Mouse (Mus musculus): ENCODE measurements around the gene Calhm2. TPM values are rescaled to one million over a fixed set of nuclear protein-coding genes. Genes with fewer than 3 reads are reported as not detected.
A peak's percentile ranks its signal among the peaks of the same experiment; 100 is the strongest.

Calhm2 gene
- total RNA-seq (2014; rRNA removed; ENCODE audit: low replicate concordance) (2.4 and 6.8 TPM in 2 replicates), polyA plus RNA-seq (2015; fragmentation: Nextera tagmentation; extraction: Ambion mirVana) (3.1 and 3.5 TPM in 2 replicates)

GRCm38 (mm10) chr19:47137771-47138421 lies at the start of gene Calhm2:
Calhm2 (minus strand) TSS chr19:47138294.
- peak within 1 kb of the TSS; percentile 44 for H3K4me3 ChIP-seq (ENCODE audit: low read depth, low read length)
- 0 out of 2 replicates have a peak, but pooled peaks cover 7% of the 10 kb centered on the region for H3K27me3 ChIP-seq (ENCODE audit: control insufficient read depth, insufficient read depth, low read length)
- no peak for TF ChIP-seq CTCF (IDR thresholded peaks at IDR 0.05; ENCODE audit: low read depth)
- no peak for TF ChIP-seq EP300 (IDR thresholded peaks at IDR 0.05; ENCODE audit: low read depth)
- no peaks in the 10 kb centered on the region for H3K9me3 ChIP-seq (replicated peaks; ENCODE audit: control insufficient read depth, low read length)
- DNase-seq (ENCODE audit: low spot score): peak; percentile 74
- 4% methylated on average over 28 of the region's 28 CpGs for WGBS
- peak; percentile 78 for ATAC-seq (ENCODE audit: insufficient read depth, low read depth)
- peak within 1 kb of the TSS; percentile 78 for H3K27ac ChIP-seq (ENCODE audit: low read depth)
- H3K4me2 ChIP-seq (ENCODE audit: low read depth, low read length): peak within 1 kb of the TSS; percentile 67
- peaks cover 12% of the 10 kb centered on the region for H3K36me3 ChIP-seq (replicated peaks; ENCODE audit: control insufficient read depth, insufficient read depth, low read length)
- peak within 1 kb of the TSS; percentile 55 for H3K9ac ChIP-seq (replicated peaks; ENCODE audit: low read depth, low read length)
- H3K4me1 ChIP-seq (ENCODE audit: control insufficient read depth, insufficient read depth): peaks cover 14% of the 10 kb centered on the region

DNA sequence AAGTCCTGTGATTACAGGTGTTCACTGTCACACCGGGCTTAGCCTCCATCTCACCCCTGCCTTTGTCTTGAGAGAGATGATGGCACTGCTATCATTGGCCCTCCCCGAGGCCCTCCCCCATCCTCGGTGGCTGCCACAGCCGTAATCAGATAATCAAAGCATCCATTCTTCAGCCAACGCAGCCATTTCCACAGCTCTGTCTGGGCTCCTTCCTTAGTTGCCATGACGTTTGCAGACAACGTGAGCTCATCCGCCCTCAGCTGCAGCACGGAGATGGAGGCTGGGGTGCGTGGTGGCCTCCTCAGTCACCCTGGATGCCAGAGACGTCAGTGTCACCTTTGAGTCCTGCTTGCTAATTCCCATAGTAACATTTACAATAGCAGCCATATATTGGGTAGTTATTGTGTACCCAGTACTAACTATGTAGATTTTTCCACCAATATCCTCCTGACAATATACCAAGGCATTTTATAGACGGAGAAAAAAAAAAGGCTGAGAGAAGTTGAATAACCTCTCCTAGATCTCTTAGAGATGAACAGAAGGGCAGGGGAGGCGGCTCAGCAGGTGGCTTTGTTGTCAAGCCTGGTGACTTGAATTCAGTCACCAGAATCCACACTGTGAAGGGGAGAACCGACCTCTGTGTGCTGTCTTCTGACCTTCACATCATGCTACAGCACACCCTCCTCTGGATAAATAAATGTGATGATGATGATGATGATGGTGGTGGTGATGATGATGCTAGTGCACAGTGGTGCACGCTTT lies 48.6 kb upstream of the Calhm2 start:
- no peaks in the 10 kb centered on the region for H3K4me1 ChIP-seq (ENCODE audit: control insufficient read depth, insufficient read depth)
- 42% methylated on average over 15 of the region's 15 CpGs for WGBS
- H3K27me3 ChIP-seq (ENCODE audit: control insufficient read depth, insufficient read depth, low read length): peaks cover 6% of the 10 kb centered on the region; the same call in 1 of the 2 replicates
- no peaks in the 10 kb centered on the region for H3K36me3 ChIP-seq (replicated peaks; ENCODE audit: control insufficient read depth, insufficient read depth, low read length)
- no peak overlapping the region for H3K4me2 ChIP-seq (ENCODE audit: low read depth, low read length)
- H3K4me3 ChIP-seq (ENCODE audit: low read depth, low read length): no peak overlapping the region
- DNase-seq (ENCODE audit: low spot score): no peak
- TF ChIP-seq EP300 (IDR thresholded peaks at IDR 0.05; ENCODE audit: low read depth): no peak
- no peak for TF ChIP-seq CTCF (IDR thresholded peaks at IDR 0.05; ENCODE audit: low read depth)
- H3K9me3 ChIP-seq (replicated peaks; ENCODE audit: control insufficient read depth, low read length): 0 out of 2 replicates have a peak, but pooled peaks cover 1% of the 10 kb centered on the region
- H3K9ac ChIP-seq (replicated peaks; ENCODE audit: low read depth, low read length): no peak overlapping the region
- ATAC-seq (ENCODE audit: insufficient read depth, low read depth): no peak
- H3K27ac ChIP-seq (ENCODE audit: low read depth): no peak overlapping the region

DNA sequence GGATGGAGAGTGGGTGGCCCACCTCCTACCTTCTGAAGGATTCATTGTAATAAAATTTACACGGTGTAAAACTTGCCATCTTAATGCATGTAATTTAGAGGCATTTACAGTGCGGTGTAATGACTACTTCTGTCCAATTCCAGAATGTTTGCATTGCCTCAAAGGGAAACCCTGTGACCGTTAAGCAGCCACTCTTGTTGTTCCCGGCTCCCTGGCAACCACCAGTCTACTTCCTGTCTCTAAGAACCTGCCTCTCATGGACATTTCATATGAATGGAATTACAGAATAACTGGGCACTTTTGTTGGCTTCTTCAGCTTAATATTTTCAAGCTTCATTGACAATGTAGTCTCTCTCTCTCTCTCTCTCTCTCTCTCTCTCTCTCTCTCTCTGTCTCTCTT lies 46.6 kb upstream of the Calhm2 start:
- Histone ChIP-seq H3K4me1 (ENCODE audit: control insufficient read depth, insufficient read depth) (no peaks in the 10 kb centered on the region), H3K9ac (replicated peaks; ENCODE audit: low read depth, low read length) (no peak overlapping the region), H3K36me3 (replicated peaks; ENCODE audit: control insufficient read depth, insufficient read depth, low read length) (no peaks in the 10 kb centered on the region), H3K27ac (ENCODE audit: low read depth) (no peak overlapping the region), H3K9me3 (replicated peaks; ENCODE audit: control insufficient read depth, low read length) (0 out of 2 replicates have a peak, but pooled peaks cover 4% of the 10 kb centered on the region), H3K4me3 (ENCODE audit: low read depth, low read length) (no peak overlapping the region), H3K27me3 (ENCODE audit: control insufficient read depth, insufficient read depth, low read length) (peaks cover 24% of the 10 kb centered on the region), H3K4me2 (ENCODE audit: low read depth, low read length) (no peak overlapping the region)
- ATAC-seq (ENCODE audit: insufficient read depth, low read depth): no peak
- TF ChIP-seq EP300 (IDR thresholded peaks at IDR 0.05; ENCODE audit: low read depth): no peak
- no peak for TF ChIP-seq CTCF (IDR thresholded peaks at IDR 0.05; ENCODE audit: low read depth)
- 60% methylated on average over 4 of the region's 4 CpGs for WGBS
- peak; percentile 21 for DNase-seq (ENCODE audit: low spot score)

GRCm38 (mm10) chr19:47184221-47184620 lies 46.1 kb upstream of the Calhm2 start:
- H3K36me3 ChIP-seq (replicated peaks; ENCODE audit: control insufficient read depth, insufficient read depth, low read length): no peaks in the 10 kb centered on the region
- WGBS: 64% methylated on average over 8 of the region's 8 CpGs
- H3K4me3 ChIP-seq (ENCODE audit: low read depth, low read length): no peak overlapping the region
- DNase-seq (ENCODE audit: low spot score) (no peak), ATAC-seq (ENCODE audit: insufficient read depth, low read depth) (no peak)
- no peak overlapping the region for H3K9ac ChIP-seq (replicated peaks; ENCODE audit: low read depth, low read length)
- H3K27ac ChIP-seq (ENCODE audit: low read depth): no peak overlapping the region
- TF ChIP-seq EP300 (IDR thresholded peaks at IDR 0.05; ENCODE audit: low read depth) (no peak), CTCF (IDR thresholded peaks at IDR 0.05; ENCODE audit: low read depth) (no peak)
- H3K4me2 ChIP-seq (ENCODE audit: low read depth, low read length): no peak overlapping the region
- peaks cover 29% of the 10 kb centered on the region for H3K27me3 ChIP-seq (ENCODE audit: control insufficient read depth, insufficient read depth, low read length)
- 0 out of 2 replicates have a peak, but pooled peaks cover 4% of the 10 kb centered on the region for H3K9me3 ChIP-seq (replicated peaks; ENCODE audit: control insufficient read depth, low read length)
- no peaks in the 10 kb centered on the region for H3K4me1 ChIP-seq (ENCODE audit: control insufficient read depth, insufficient read depth)

DNA sequence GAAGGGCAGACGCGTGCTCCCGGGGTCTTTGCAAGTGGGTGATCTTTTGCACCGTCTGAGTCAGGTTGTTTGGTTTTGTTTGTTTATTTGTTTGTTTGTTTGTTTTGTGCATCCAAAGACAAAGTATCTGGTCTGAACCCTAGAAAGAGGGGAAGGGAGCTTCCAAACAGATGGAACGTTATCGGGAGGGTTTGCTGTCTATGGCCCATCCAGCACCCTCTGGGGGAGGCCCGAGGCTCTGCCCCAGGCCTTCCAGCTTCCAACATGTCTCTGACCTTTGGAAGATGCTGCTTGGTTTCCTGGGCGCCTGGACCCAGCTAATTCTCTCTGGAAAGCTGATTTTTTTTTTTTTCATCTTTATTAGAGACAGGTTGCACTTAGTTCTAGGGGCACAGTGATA lies 41.9 kb upstream of the Calhm2 start:
- TF ChIP-seq EP300 (IDR thresholded peaks at IDR 0.05; ENCODE audit: low read depth) (no peak), CTCF (IDR thresholded peaks at IDR 0.05; ENCODE audit: low read depth) (no peak)
- Histone ChIP-seq H3K27me3 (ENCODE audit: control insufficient read depth, insufficient read depth, low read length) (peaks cover 40% of the 10 kb centered on the region), H3K4me3 (ENCODE audit: low read depth, low read length) (no peak overlapping the region), H3K9me3 (replicated peaks; ENCODE audit: control insufficient read depth, low read length) (0 out of 2 replicates have a peak, but pooled peaks cover 4% of the 10 kb centered on the region), H3K4me2 (ENCODE audit: low read depth, low read length) (no peak overlapping the region), H3K4me1 (ENCODE audit: control insufficient read depth, insufficient read depth) (no peaks in the 10 kb centered on the region), H3K9ac (replicated peaks; ENCODE audit: low read depth, low read length) (no peak overlapping the region), H3K36me3 (replicated peaks; ENCODE audit: control insufficient read depth, insufficient read depth, low read length) (no peaks in the 10 kb centered on the region), H3K27ac (ENCODE audit: low read depth) (no peak overlapping the region)
- DNase-seq (ENCODE audit: low spot score) (no peak), ATAC-seq (ENCODE audit: insufficient read depth, low read depth) (no peak)
- 24% methylated on average over 8 of the region's 8 CpGs for WGBS

All from heart, postnatal 0 days (tissue).